Mouse (Mus musculus) hindbrain, embryonic 16.5 days (tissue): ENCODE results near the gene Ppt2. TPM values are rescaled to one million over a fixed set of nuclear protein-coding genes. Genes with fewer than 3 reads are reported as not detected.

Experiments
- ATAC-seq: fragments of 200-750 bp; cut with Nextera tagmentation; 2 replicates; pipeline ENCODE4 v1.8.0; 2017; ENCODE audit warnings: moderate TSS enrichment, moderate library complexity
- H3K27ac ChIP-seq: fragments of 300-500 bp; sonication (generic); 2 replicates; pipeline ENCODE4 v1.5.1; 2014; ENCODE audit warnings: low read depth, mild to moderate bottlenecking, control low read depth, low read length, moderate library complexity
- H3K27me3 ChIP-seq: fragments of 300-500 bp; sonication (generic); replicated peaks from 2 replicates; pipeline ENCODE4 v1.6.1; 2014; ENCODE audit warnings: low read length; ENCODE audit not compliant: control insufficient read depth, insufficient read depth
- H3K36me3 ChIP-seq: fragments of 300-500 bp; sonication (generic); 2 replicates; pipeline ENCODE4 v1.6.1; 2014; ENCODE audit warnings: mild to moderate bottlenecking, low read length, moderate library complexity, mixed read lengths; ENCODE audit not compliant: control insufficient read depth, insufficient read depth
- H3K4me1 ChIP-seq: fragments of 300-500 bp; sonication (generic); 2 replicates; pipeline ENCODE4 v1.6.1; 2014; ENCODE audit warnings: low read depth, low read length; ENCODE audit not compliant: control insufficient read depth, insufficient read depth
- H3K4me2 ChIP-seq: fragments of 300-500 bp; sonication (generic); 2 replicates; pipeline ENCODE4 v1.6.1; 2014; ENCODE audit warnings: mild to moderate bottlenecking, low read length, control low read depth, moderate library complexity
- H3K4me3 ChIP-seq: fragments of 300-500 bp; sonication (generic); 2 replicates; pipeline ENCODE4 v1.5.1; 2014; ENCODE audit warnings: mild to moderate bottlenecking, low read length, control low read depth, moderate library complexity
- H3K9ac ChIP-seq: fragments of 300-500 bp; sonication (generic); 2 replicates; pipeline ENCODE4 v1.6.1; 2014; ENCODE audit warnings: low read depth, mild to moderate bottlenecking, control low read depth, low read length, moderate library complexity
- H3K9me3 ChIP-seq: fragments of 300-500 bp; sonication (generic); 2 replicates; pipeline ENCODE4 v1.6.1; 2014; ENCODE audit warnings: mild to moderate bottlenecking, low read length, moderate library complexity; ENCODE audit not compliant: control insufficient read depth
- WGBS: fragments of 180-500 bp; shearing (Covaris S2); extraction: QIAGEN DNeasy Blood & Tissue Kit; methylation state at CpG from one replicate; pipeline ENCODE4 v1.1.7; 2014; 5-methylcytosine and 5-hydroxymethylcytosine counted together
- polyA plus RNA-seq: library from polyadenylated mRNA; unstranded; fragments of >200 nt; fragmentation: Nextera tagmentation; extraction: Ambion mirVana; gene quantifications from 2 replicates; pipeline ENCODE4 v1.2.1, GENCODE M21; 2015

Ppt2 gene
- polyA plus RNA-seq, 1 experiment from 2014 or later, result 19.9 TPM

- H3K36me3 ChIP-seq, result no peaks in the 10 kb centered on the region
- H3K4me3 ChIP-seq, result no peak overlapping the region
- no peak overlapping the region for H3K4me2 ChIP-seq
- no peaks in the 10 kb centered on the region for H3K9me3 ChIP-seq
- H3K27me3 ChIP-seq, result no peaks in the 10 kb centered on the region
- no peak overlapping the region for H3K27ac ChIP-seq
- no peak overlapping the region for H3K9ac ChIP-seq
- no peak for ATAC-seq
- WGBS, result 88% methylated on average over 12 of the region's 12 CpGs
- H3K4me1 ChIP-seq, result peaks cover 10% of the 10 kb centered on the region
These were observed 45.8 kb downstream of the Ppt2 start for GRCm38 (mm10) chr17:34582528-34582927.

- no peak overlapping the region for H3K9ac ChIP-seq
- WGBS, result 92% methylated on average over 3 of the region's 3 CpGs
- ATAC-seq, result no peak
These were observed 50.2 kb downstream of the Ppt2 start for GRCm38 (mm10) chr17:34578070-34578469.

GRCm38 (mm10) chr17:34576577-34576976 lies 51.7 kb downstream of the Ppt2 start:
- Histone ChIP-seq H3K36me3 (no peaks in the 10 kb centered on the region), H3K9ac (no peak overlapping the region), H3K4me3 (no peak overlapping the region), H3K27ac (no peak overlapping the region), H3K4me1 (no peaks in the 10 kb centered on the region), H3K27me3 (no peaks in the 10 kb centered on the region), H3K9me3 (no peaks in the 10 kb centered on the region), H3K4me2 (no peak overlapping the region)
- 80% methylated on average over 4 of the region's 5 CpGs for WGBS
- ATAC-seq, result no peak

More at GRCm38 (mm10) chr17:34578070-34578469, 50.2 kb downstream of the Ppt2 start:
- Histone ChIP-seq H3K27me3 (no peaks in the 10 kb centered on the region), H3K4me2 (no peak overlapping the region), H3K4me1 (no peaks in the 10 kb centered on the region), H3K4me3 (no peak overlapping the region), H3K9me3 (no peaks in the 10 kb centered on the region), H3K27ac (no peak overlapping the region), H3K36me3 (no peaks in the 10 kb centered on the region)

GRCm38 (mm10) chr17:34572361-34572760 lies 55.9 kb downstream of the Ppt2 start:
- H3K4me2 ChIP-seq, result no peak overlapping the region

GRCm38 (mm10) chr17:34571875-34572274 lies 56.4 kb downstream of the Ppt2 start:
- Histone ChIP-seq H3K4me2 (no peak overlapping the region), H3K4me1 (no peaks in the 10 kb centered on the region), H3K36me3 (no peaks in the 10 kb centered on the region), H3K27ac (no peak overlapping the region), H3K9me3 (no peaks in the 10 kb centered on the region), H3K9ac (no peak overlapping the region), H3K27me3 (no peaks in the 10 kb centered on the region), H3K4me3 (no peak overlapping the region)
- no peak for ATAC-seq
- 11% methylated on average over 5 of the region's 5 CpGs for WGBS

More at GRCm38 (mm10) chr17:34572361-34572760, 55.9 kb downstream of the Ppt2 start:
- WGBS, result 9% methylated on average over 15 of the region's 15 CpGs
- no peaks in the 10 kb centered on the region for H3K4me1 ChIP-seq
- no peak for ATAC-seq
- H3K9me3 ChIP-seq, result no peaks in the 10 kb centered on the region
- no peaks in the 10 kb centered on the region for H3K27me3 ChIP-seq
- no peak overlapping the region for H3K9ac ChIP-seq
- H3K27ac ChIP-seq, result no peak overlapping the region
- H3K36me3 ChIP-seq, result no peaks in the 10 kb centered on the region
- no peak overlapping the region for H3K4me3 ChIP-seq

- Histone ChIP-seq H3K9me3 (no peaks in the 10 kb centered on the region; the same call in 1 of the 2 replicates), H3K4me3 (no peak overlapping the region)
- ATAC-seq, result no peak
These were observed 58.4 kb downstream of the Ppt2 start for GRCm38 (mm10) chr17:34569919-34570318.

GRCm38 (mm10) chr17:34568421-34568820 lies 59.9 kb downstream of the Ppt2 start:
- no peak for ATAC-seq
- Histone ChIP-seq H3K4me3 (no peak overlapping the region), H3K9me3 (no peaks in the 10 kb centered on the region; the same call in 1 of the 2 replicates), H3K36me3 (no peaks in the 10 kb centered on the region), H3K27me3 (no peaks in the 10 kb centered on the region), H3K4me1 (no peaks in the 10 kb centered on the region), H3K9ac (no peak overlapping the region), H3K27ac (no peak overlapping the region), H3K4me2 (no peak overlapping the region)
- 76% methylated on average over 12 of the region's 13 CpGs for WGBS

More at GRCm38 (mm10) chr17:34569919-34570318, 58.4 kb downstream of the Ppt2 start:
- H3K9ac ChIP-seq, result no peak overlapping the region
- H3K36me3 ChIP-seq, result no peaks in the 10 kb centered on the region
- no peak overlapping the region for H3K27ac ChIP-seq
- WGBS, result 80% methylated on average over 4 of the region's 4 CpGs
- H3K4me1 ChIP-seq, result no peaks in the 10 kb centered on the region
- no peaks in the 10 kb centered on the region for H3K27me3 ChIP-seq
- no peak overlapping the region for H3K4me2 ChIP-seq

GRCm38 (mm10) chr17:34567311-34567710 lies 61.0 kb downstream of the Ppt2 start:
- 76% methylated on average over 9 of the region's 9 CpGs for WGBS
- Histone ChIP-seq H3K9me3 (no peaks in the 10 kb centered on the region; the same call in 1 of the 2 replicates), H3K27me3 (no peaks in the 10 kb centered on the region), H3K9ac (no peak overlapping the region), H3K27ac (no peak overlapping the region), H3K4me1 (no peaks in the 10 kb centered on the region), H3K4me2 (no peak overlapping the region), H3K36me3 (no peaks in the 10 kb centered on the region), H3K4me3 (no peak overlapping the region)
- ATAC-seq, result no peak
